Mouse (Mus musculus) liver, adult 2 months (tissue): ENCODE results near the gene Fnbp1.

Source experiments
- CTCF ChIP-seq: fragments of 200-500 bp; IDR thresholded peaks from 2 replicates; pipeline ENCODE4 v1.5.1; 2011; ENCODE audit warnings: low read depth, low read length, control low read depth
- POLR2A ChIP-seq: fragments of 200-500 bp; IDR thresholded peaks from 2 replicates; pipeline ENCODE4 v1.6.1; 2011; ENCODE audit warnings: low read length, control low read depth; ENCODE audit not compliant: insufficient read depth; ENCODE audit errors: extremely low read depth

- no peak for TF ChIP-seq POLR2A
- TF ChIP-seq CTCF: no peak
Measured at GRCm38 (mm10) chr2:31140772-31141073, 1.1 kb downstream of the Fnbp1 start.
